15 mouse cellular contexts compared by ENCODE assay signal in the genomic region with DNA sequence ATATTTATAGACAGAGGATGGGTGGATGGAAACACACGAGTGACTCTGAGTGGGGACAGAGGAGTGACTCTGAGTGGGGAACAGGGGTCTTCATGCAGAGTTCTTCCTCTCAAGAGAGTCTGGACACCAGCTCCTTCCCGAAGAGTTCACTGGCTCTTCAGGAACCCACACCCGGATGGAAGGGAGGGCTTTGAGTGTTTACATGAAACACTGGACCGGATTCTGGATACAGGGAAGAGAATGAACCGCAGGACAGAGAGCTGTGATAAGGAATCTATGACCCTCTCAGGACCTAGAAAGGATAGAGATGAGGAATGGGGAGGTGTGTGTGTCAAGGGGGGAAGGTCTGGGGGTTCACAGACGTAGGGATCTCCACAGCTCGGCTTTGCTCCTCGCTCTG. TPM values are rescaled to one million over a fixed set of nuclear protein-coding genes. Genes with fewer than 3 reads are reported as not detected.
DNase-seq lines count a peak whose midpoint lies in the region; ATAC-seq and TF ChIP-seq lines count a peak whose summit lies in the region.
"Had no signal": no experiment of that assay in that cellular context is flagged by ENCODE, and none has a peak within 500 bp of the region (broad histone marks: within the 10 kb centered on the region; RNA-seq: fewer than 3 reads in every experiment).

No protein-coding gene starts in this region.

- H3K27ac ChIP-seq in heart, embryonic 15.5 days = no peak overlapping the region
- H3K27ac ChIP-seq in liver, postnatal 0 days (ENCODE audit: low read depth) = no peak overlapping the region
- H3K27ac ChIP-seq in liver, embryonic 11.5 days (ENCODE audit: low read depth, low read length) = no peak overlapping the region
- H3K27ac ChIP-seq in neural tube, embryonic 12.5 days = no peak overlapping the region
- no peak overlapping the region for H3K27ac ChIP-seq in gastrocnemius, adult 2 months
- H3K27ac ChIP-seq: embryonic facial prominence, embryonic 15.5 days; intestine, embryonic 15.5 days; liver, embryonic 14.5 days; neural tube, embryonic 13.5 days had no signal

- 36% methylated on average over 8 of the region's 8 CpGs for whole genome bisulfite sequencing in heart, embryonic 15.5 days
- 35% methylated on average over 8 of the region's 8 CpGs for WGBS in liver, postnatal 0 days (ENCODE audit: insufficient replicate concordance)
- WGBS in liver, embryonic 11.5 days = 38% methylated on average over 8 of the region's 8 CpGs
- 47% methylated on average over 8 of the region's 8 CpGs for WGBS in neural tube, embryonic 12.5 days

- intact Hi-C loops in heart, postnatal 36 days (cut with DNase I) = no loop called here
- intact Hi-C loops in gastrocnemius, adult 2 months (cut with DNase I) = loop anchor here (5.0 kb wide), 1 partner anchor 35 kb away; no protein-coding TSS in a partner anchor

- no peaks in the 10 kb centered on the region for H3K9me3 ChIP-seq in heart, embryonic 15.5 days (replicated peaks)
- H3K9me3 ChIP-seq in liver, postnatal 0 days (ENCODE audit: low read length) = no peaks in the 10 kb centered on the region
- H3K9me3 ChIP-seq in liver, embryonic 11.5 days (ENCODE audit: control insufficient read depth, low read length) = no peaks in the 10 kb centered on the region
- no peaks in the 10 kb centered on the region for H3K9me3 ChIP-seq in neural tube, embryonic 12.5 days
- H3K9me3 ChIP-seq: embryonic facial prominence, embryonic 15.5 days; intestine, embryonic 15.5 days; neural tube, embryonic 13.5 days had no signal

- H3K36me3 ChIP-seq in heart, embryonic 15.5 days = no peaks in the 10 kb centered on the region
- 0 out of 2 replicates have a peak, but pooled peaks cover 8% of the 10 kb centered on the region for H3K36me3 ChIP-seq in liver, postnatal 0 days (replicated peaks; ENCODE audit: insufficient read depth, low read length)
- H3K36me3 ChIP-seq in liver, embryonic 11.5 days (ENCODE audit: control insufficient read depth, insufficient read depth, low read length) = no peaks in the 10 kb centered on the region
- peaks cover 4% of the 10 kb centered on the region; the same call in 1 of the 2 replicates for H3K36me3 ChIP-seq in neural tube, embryonic 12.5 days
- H3K36me3 ChIP-seq: intestine, embryonic 15.5 days had no signal

- H3K27me3 ChIP-seq in heart, embryonic 15.5 days = peaks cover 48% of the 10 kb centered on the region
- peaks cover 36% of the 10 kb centered on the region for H3K27me3 ChIP-seq in liver, postnatal 0 days (ENCODE audit: insufficient read depth, low read length)
- peaks cover 37% of the 10 kb centered on the region for H3K27me3 ChIP-seq in liver, embryonic 11.5 days (replicated peaks; ENCODE audit: control insufficient read depth, insufficient read depth, low read length)
- peaks cover 10% of the 10 kb centered on the region; the same call in 1 of the 2 replicates for H3K27me3 ChIP-seq in neural tube, embryonic 12.5 days (replicated peaks)

- no peak overlapping the region for H3K4me3 ChIP-seq in heart, embryonic 15.5 days
- no peak overlapping the region for H3K4me3 ChIP-seq in liver, postnatal 0 days (ENCODE audit: low read depth, low read length)
- no peak overlapping the region for H3K4me3 ChIP-seq in liver, embryonic 11.5 days (ENCODE audit: low read depth, low read length)
- no peak overlapping the region for H3K4me3 ChIP-seq in neural tube, embryonic 12.5 days
- no peak overlapping the region for H3K4me3 ChIP-seq in gastrocnemius, adult 2 months
- H3K4me3 ChIP-seq: embryonic facial prominence, embryonic 15.5 days had no signal

- ATAC-seq in heart, embryonic 15.5 days (replicated peaks; ENCODE audit: insufficient number of reproducible peaks, insufficient read depth, low FRiP score, low read depth) = no peak
- ATAC-seq in liver, postnatal 0 days = no peak
- no peak for ATAC-seq in liver, embryonic 11.5 days (replicated peaks; ENCODE audit: low FRiP score)
- ATAC-seq in neural tube, embryonic 12.5 days (ENCODE audit: low FRiP score, low read depth) = no peak

- peak overlapping the region; percentile 97; the same call in 1 of the 2 replicates for H3K4me2 ChIP-seq in heart, embryonic 15.5 days
- H3K4me2 ChIP-seq in liver, postnatal 0 days (ENCODE audit: low read depth, low read length) = 0 out of 2 replicates have a peak overlapping the region, but pooled peaks have one; percentile 97
- no peak overlapping the region for H3K4me2 ChIP-seq in liver, embryonic 11.5 days
- H3K4me2 ChIP-seq in neural tube, embryonic 12.5 days (replicated peaks) = peak overlapping the region; percentile 96; the same call in 1 of the 2 replicates

- TF ChIP-seq EP300 in liver, postnatal 0 days (IDR thresholded peaks at IDR 0.05; ENCODE audit: low read depth) = no peak

- DNase-seq in heart, postnatal 36 days = no peak
- no peak for DNase-seq in liver, postnatal 0 days
- DNase-seq in liver, embryonic 11.5 days (ENCODE audit: low spot score) = no peak
- no peak for DNase-seq in neural tube, embryonic 10.5 days (ENCODE audit: extremely low spot score, low spot score)
- no peak for DNase-seq in gastrocnemius, adult 2 months
- DNase-seq: adrenal gland, postnatal 36 days; gastrocnemius, postnatal 25 days; spleen, adult 18-20 months; thymus, postnatal 25 days had no signal

- peaks cover 31% of the 10 kb centered on the region for H3K4me1 ChIP-seq in heart, embryonic 15.5 days (replicated peaks)
- H3K4me1 ChIP-seq in liver, postnatal 0 days (ENCODE audit: insufficient read depth) = peaks cover 22% of the 10 kb centered on the region
- H3K4me1 ChIP-seq in liver, embryonic 11.5 days (replicated peaks; ENCODE audit: control insufficient read depth, insufficient read depth, low read length) = peaks cover 39% of the 10 kb centered on the region
- H3K4me1 ChIP-seq in neural tube, embryonic 12.5 days = peaks cover 52% of the 10 kb centered on the region

- TF ChIP-seq CTCF in liver, postnatal 0 days (IDR thresholded peaks at IDR 0.05; ENCODE audit: low read depth) = no peak
- TF ChIP-seq CTCF in gastrocnemius, adult 2 months (IDR thresholded peaks at IDR 0.05) = no peak

- H3K9ac ChIP-seq in heart, embryonic 15.5 days = no peak overlapping the region
- H3K9ac ChIP-seq in liver, postnatal 0 days (replicated peaks) = no peak overlapping the region
- H3K9ac ChIP-seq in liver, embryonic 11.5 days (ENCODE audit: low read depth, low read length) = no peak overlapping the region
- H3K9ac ChIP-seq in neural tube, embryonic 12.5 days = no peak overlapping the region
- H3K9ac ChIP-seq: embryonic facial prominence, embryonic 15.5 days; intestine, embryonic 15.5 days; liver, embryonic 14.5 days had no signal

RNA-seq across cellular contexts. Expression of gene Hsd11b2, which starts 1.2 kb away (rescaled TPM):
- 0.15 and 0.58 TPM in 2 replicates for polyA plus RNA-seq in heart, embryonic 15.5 days (2015; fragmentation: Nextera tagmentation; extraction: Ambion mirVana)
- total RNA-seq in heart, postnatal 36 days (2021) = not detected
- polyA plus RNA-seq in liver, postnatal 0 days (2015; fragmentation: Nextera tagmentation; extraction: Ambion mirVana) = 0.13 TPM in 1 of 2 replicates, not detected in the other
- 13.8 and 16.4 TPM in 2 replicates for polyA plus RNA-seq in liver, embryonic 11.5 days (2014; fragmentation: Nextera tagmentation; extraction: Ambion mirVana)
- 23.8 and 25.7 TPM in 2 replicates for polyA plus RNA-seq in neural tube, embryonic 12.5 days (2016; fragmentation: Nextera tagmentation; extraction: Ambion mirVana)
- total RNA-seq in gastrocnemius, adult 2 months (2021) = not detected

RNA-seq across cellular contexts. Expression of gene Zdhhc1, which starts 20.6 kb away (rescaled TPM):
- polyA plus RNA-seq in heart, embryonic 15.5 days (2015; fragmentation: Nextera tagmentation; extraction: Ambion mirVana) = 23.2 and 30.7 TPM in 2 replicates
- total RNA-seq in heart, postnatal 36 days (2021) = 10 to 100 TPM; 14.5 to 14.9 TPM
- 2.1 and 2.3 TPM in 2 replicates for polyA plus RNA-seq in liver, postnatal 0 days (2015; fragmentation: Nextera tagmentation; extraction: Ambion mirVana)
- 6.4 and 8.9 TPM in 2 replicates for polyA plus RNA-seq in liver, embryonic 11.5 days (2014; fragmentation: Nextera tagmentation; extraction: Ambion mirVana)
- 29.0 and 30.7 TPM in 2 replicates for polyA plus RNA-seq in neural tube, embryonic 12.5 days (2016; fragmentation: Nextera tagmentation; extraction: Ambion mirVana)
- total RNA-seq in gastrocnemius, adult 2 months (2021) = 10 to 100 TPM in 1 of 2 experiments, 1 to 10 TPM in 1; 9.6 to 11.2 TPM

RNA-seq across cellular contexts. Expression of gene Tppp3, which starts 46.0 kb away (rescaled TPM):
- polyA plus RNA-seq in heart, embryonic 15.5 days (2015; fragmentation: Nextera tagmentation; extraction: Ambion mirVana) = 27.5 and 39.8 TPM in 2 replicates
- total RNA-seq in heart, postnatal 36 days (2021) = 10 to 100 TPM; 43.3 to 45.7 TPM
- polyA plus RNA-seq in liver, postnatal 0 days (2015; fragmentation: Nextera tagmentation; extraction: Ambion mirVana) = 1.4 and 3.8 TPM in 2 replicates
- polyA plus RNA-seq in liver, embryonic 11.5 days (2014; fragmentation: Nextera tagmentation; extraction: Ambion mirVana) = 3.1 and 3.2 TPM in 2 replicates
- 242 and 246 TPM in 2 replicates for polyA plus RNA-seq in neural tube, embryonic 12.5 days (2016; fragmentation: Nextera tagmentation; extraction: Ambion mirVana)
- 10 to 100 TPM; 52.8 to 53.4 TPM for total RNA-seq in gastrocnemius, adult 2 months (2021)

RNA-seq across cellular contexts. Expression of gene Atp6v0d1, which starts 48.5 kb away (rescaled TPM):
- polyA plus RNA-seq in heart, embryonic 15.5 days (2015; fragmentation: Nextera tagmentation; extraction: Ambion mirVana) = 50.0 and 63.3 TPM in 2 replicates
- 10 to 100 TPM; 51.7 to 53.4 TPM for total RNA-seq in heart, postnatal 36 days (2021)
- 48.0 and 50.2 TPM in 2 replicates for polyA plus RNA-seq in liver, postnatal 0 days (2015; fragmentation: Nextera tagmentation; extraction: Ambion mirVana)
- 74.2 and 76.3 TPM in 2 replicates for polyA plus RNA-seq in liver, embryonic 11.5 days (2014; fragmentation: Nextera tagmentation; extraction: Ambion mirVana)
- polyA plus RNA-seq in neural tube, embryonic 12.5 days (2016; fragmentation: Nextera tagmentation; extraction: Ambion mirVana) = 142 and 143 TPM in 2 replicates
- total RNA-seq in gastrocnemius, adult 2 months (2021) = 10 to 100 TPM; 40.3 to 41.6 TPM
